Comparison of ENCODE assay signal across 18 mouse cellular contexts in genomic region chr6:13153888-13154697, GRCm38 (mm10).
DNase-seq lines count a peak whose midpoint lies in the region; ATAC-seq and TF ChIP-seq lines count a peak whose summit lies in the region.
"Had no signal": no experiment of that assay in that cellular context is flagged by ENCODE, and none has a peak within 500 bp of the region (broad histone marks: within the 10 kb centered on the region; RNA-seq: fewer than 3 reads in every experiment).

No protein-coding gene starts in this region.

- WGBS in midbrain, embryonic 12.5 days, result 95% methylated on average over 9 of the region's 9 CpGs
- WGBS in midbrain, embryonic 14.5 days, result 98% methylated on average over 9 of the region's 9 CpGs
- 97% methylated on average over 9 of the region's 9 CpGs for WGBS in hindbrain, embryonic 12.5 days
- WGBS in midbrain, postnatal 0 days, result 96% methylated on average over 9 of the region's 9 CpGs

- TF ChIP-seq POLR2A in embryonic fibroblast, embryonic 13.5 days (IDR thresholded peaks at IDR 0.05; ENCODE audit: low read depth, low read length), result no peak

- no peak overlapping the region for H3K4me3 ChIP-seq in midbrain, embryonic 12.5 days
- H3K4me3 ChIP-seq in midbrain, embryonic 14.5 days (replicated peaks; ENCODE audit: low read depth, low read length), result no peak overlapping the region
- no peak overlapping the region for H3K4me3 ChIP-seq in embryonic fibroblast, embryonic 13.5 days (ENCODE audit: insufficient read depth, low read length)
- no peak overlapping the region for H3K4me3 ChIP-seq in hindbrain, embryonic 12.5 days
- H3K4me3 ChIP-seq in midbrain, postnatal 0 days (ENCODE audit: low read depth, low read length), result no peak overlapping the region
- H3K4me3 ChIP-seq: intestine, embryonic 15.5 days; lung, embryonic 15.5 days; stomach, embryonic 15.5 days had no signal

- TF ChIP-seq CTCF in embryonic fibroblast, embryonic 13.5 days (IDR thresholded peaks at IDR 0.05; ENCODE audit: borderline replicate concordance, insufficient read depth, low read length), result 0 out of 2 replicates have a peak, but pooled peaks have one; percentile 15
- TF ChIP-seq CTCF in midbrain, postnatal 0 days (IDR thresholded peaks at IDR 0.05), result no peak

- H3K9me3 ChIP-seq in midbrain, embryonic 12.5 days, result 0 out of 2 replicates have a peak, but pooled peaks cover 5% of the 10 kb centered on the region
- no peaks in the 10 kb centered on the region for H3K9me3 ChIP-seq in midbrain, embryonic 14.5 days (ENCODE audit: control insufficient read depth, low read length)
- H3K9me3 ChIP-seq in hindbrain, embryonic 12.5 days (replicated peaks), result peaks cover 7% of the 10 kb centered on the region
- H3K9me3 ChIP-seq in midbrain, postnatal 0 days (ENCODE audit: low read length), result no peaks in the 10 kb centered on the region
- H3K9me3 ChIP-seq: intestine, embryonic 15.5 days; lung, embryonic 15.5 days; stomach, embryonic 15.5 days had no signal

- peak; percentile 55; the same call in 1 of the 2 replicates for ATAC-seq in midbrain, embryonic 12.5 days (ENCODE audit: low FRiP score, low read depth)
- ATAC-seq in midbrain, embryonic 14.5 days (ENCODE audit: low FRiP score, low TSS enrichment), result no peak
- ATAC-seq in hindbrain, embryonic 12.5 days (ENCODE audit: low FRiP score), result peak; percentile 38; the same call in 1 of the 2 replicates
- peak; percentile 38; the same call in 1 of the 2 replicates for ATAC-seq in midbrain, postnatal 0 days (ENCODE audit: low FRiP score)
- ATAC-seq: CD4-positive, CD25-positive, alpha-beta regulatory T cell, adult 4 months; intestine, embryonic 15.5 days had no signal

- no peaks in the 10 kb centered on the region for H3K4me1 ChIP-seq in midbrain, embryonic 12.5 days
- no peaks in the 10 kb centered on the region for H3K4me1 ChIP-seq in midbrain, embryonic 14.5 days (ENCODE audit: control insufficient read depth, insufficient read depth, low read length)
- H3K4me1 ChIP-seq in embryonic fibroblast, embryonic 13.5 days (ENCODE audit: control insufficient read depth, insufficient read depth, low read length), result no peaks in the 10 kb centered on the region
- no peaks in the 10 kb centered on the region for H3K4me1 ChIP-seq in hindbrain, embryonic 12.5 days
- H3K4me1 ChIP-seq in midbrain, postnatal 0 days (ENCODE audit: insufficient read depth, low read length), result no peaks in the 10 kb centered on the region
- H3K4me1 ChIP-seq: intestine, embryonic 15.5 days; lung, embryonic 15.5 days; stomach, embryonic 15.5 days had no signal

- no peak overlapping the region for H3K4me2 ChIP-seq in midbrain, embryonic 12.5 days (replicated peaks)
- no peak overlapping the region for H3K4me2 ChIP-seq in midbrain, embryonic 14.5 days (ENCODE audit: low read length)
- H3K4me2 ChIP-seq in hindbrain, embryonic 12.5 days (replicated peaks), result no peak overlapping the region
- no peak overlapping the region for H3K4me2 ChIP-seq in midbrain, postnatal 0 days (ENCODE audit: low read depth, low read length, poor library complexity, severe bottlenecking)
- H3K4me2 ChIP-seq: intestine, embryonic 15.5 days; lung, embryonic 15.5 days; stomach, embryonic 15.5 days had no signal

- H3K36me3 ChIP-seq in midbrain, embryonic 12.5 days, result no peaks in the 10 kb centered on the region
- H3K36me3 ChIP-seq in midbrain, embryonic 14.5 days (ENCODE audit: control insufficient read depth, insufficient read depth, low read length), result no peaks in the 10 kb centered on the region
- no peaks in the 10 kb centered on the region for H3K36me3 ChIP-seq in hindbrain, embryonic 12.5 days
- no peaks in the 10 kb centered on the region for H3K36me3 ChIP-seq in midbrain, postnatal 0 days (ENCODE audit: insufficient read depth, low read length)
- H3K36me3 ChIP-seq: intestine, embryonic 15.5 days; lung, embryonic 15.5 days; stomach, embryonic 15.5 days had no signal

- no peak overlapping the region for H3K27ac ChIP-seq in midbrain, embryonic 12.5 days (replicated peaks)
- H3K27ac ChIP-seq in midbrain, embryonic 14.5 days (replicated peaks; ENCODE audit: low read depth, low read length), result no peak overlapping the region
- H3K27ac ChIP-seq in embryonic fibroblast, embryonic 13.5 days (ENCODE audit: insufficient read depth, low read length), result no peak overlapping the region
- H3K27ac ChIP-seq in hindbrain, embryonic 12.5 days, result no peak overlapping the region
- no peak overlapping the region for H3K27ac ChIP-seq in midbrain, postnatal 0 days (ENCODE audit: low read depth, low read length)
- H3K27ac ChIP-seq: intestine, embryonic 15.5 days; kidney, postnatal 0 days; lung, embryonic 15.5 days; stomach, embryonic 15.5 days had no signal

- DNase-seq in midbrain, embryonic 14.5 days, result no peak
- DNase-seq in midbrain, postnatal 0 days (ENCODE audit: low spot score), result no peak
- no peak for DNase-seq in spleen, postnatal 36 days (ENCODE audit: low spot score in 2 of 2)
- no peak for DNase-seq in layer of hippocampus, postnatal 14 days (ENCODE audit: low spot score in 2 of 2)
- DNase-seq: adrenal gland, postnatal 14 days; cerebellum, adult 9-11 months; heart, adult 18-20 months; heart, postnatal 14 days; layer of hippocampus, adult 9-11 months; thymus, postnatal 14 days had no signal

- H3K27me3 ChIP-seq in midbrain, embryonic 12.5 days, result no peaks in the 10 kb centered on the region
- no peaks in the 10 kb centered on the region for H3K27me3 ChIP-seq in midbrain, embryonic 14.5 days (ENCODE audit: control insufficient read depth, insufficient read depth, low read length)
- H3K27me3 ChIP-seq in hindbrain, embryonic 12.5 days, result no peaks in the 10 kb centered on the region
- no peaks in the 10 kb centered on the region for H3K27me3 ChIP-seq in midbrain, postnatal 0 days (ENCODE audit: insufficient read depth, low read length)
- H3K27me3 ChIP-seq: intestine, embryonic 15.5 days; lung, embryonic 15.5 days; stomach, embryonic 15.5 days had no signal

- H3K9ac ChIP-seq in midbrain, embryonic 12.5 days (replicated peaks), result no peak overlapping the region
- H3K9ac ChIP-seq in midbrain, embryonic 14.5 days (replicated peaks; ENCODE audit: low read length), result no peak overlapping the region
- H3K9ac ChIP-seq in hindbrain, embryonic 12.5 days, result no peak overlapping the region
- no peak overlapping the region for H3K9ac ChIP-seq in midbrain, postnatal 0 days (replicated peaks; ENCODE audit: low read length, poor library complexity, severe bottlenecking)
- H3K9ac ChIP-seq: intestine, embryonic 15.5 days; lung, embryonic 15.5 days; stomach, embryonic 15.5 days had no signal
